Mouse (Mus musculus): ENCODE measurements around the gene Gm42674. TPM values are rescaled to one million over a fixed set of nuclear protein-coding genes. Genes with fewer than 3 reads are reported as not detected.

Gm42674 gene
- total RNA-seq, 2 experiments from 2014 or later = not detected

- Histone ChIP-seq H3K4me3 (no peak overlapping the region), H3K27ac (peak overlapping the region; percentile 90)
- TF ChIP-seq CTCF (IDR thresholded peaks at IDR 0.05) = no peak
- intact Hi-C loops (cut with DNase I) = loop anchor here (5.0 to 10.0 kb wide), 3 partner anchors 44 to 121 kb away; partner anchors contain the start of gene S100a14
- no peak for DNase-seq
Observed at GRCm38 (mm10) chr3:90586016-90586643, 15.6 kb upstream of the Gm42674 start.

- peak overlapping the region; percentile 37 for H3K4me3 ChIP-seq
- no peak for TF ChIP-seq CTCF (IDR thresholded peaks at IDR 0.05)
- DNase-seq = peak; percentile 89
- intact Hi-C loops (cut with DNase I) = loop anchor here (5.0 to 10.0 kb wide), 3 partner anchors 45 to 120 kb away; partner anchors contain the start of gene S100a14
- peak overlapping the region; percentile 90 for H3K27ac ChIP-seq
Observed at GRCm38 (mm10) chr3:90586906-90587305, 14.8 kb upstream of the Gm42674 start.

- no peak for DNase-seq
- intact Hi-C loops (cut with DNase I) = loop anchor here (5.0 to 10.0 kb wide), 3 partner anchors 45 to 120 kb away; partner anchors contain the start of gene S100a14
- H3K27ac ChIP-seq = peak overlapping the region; percentile 90
Observed at GRCm38 (mm10) chr3:90587361-90588101, 14.2 kb upstream of the Gm42674 start.

GRCm38 (mm10) chr3:90589390-90589789 is 12.3 kb upstream of the Gm42674 start:
- no peak for DNase-seq
- TF ChIP-seq CTCF (IDR thresholded peaks at IDR 0.05) = no peak
- Histone ChIP-seq H3K4me3 (no peak overlapping the region), H3K27ac (peak overlapping the region; percentile 53)
- intact Hi-C loops (cut with DNase I) = loop anchor here (5.0 to 10.0 kb wide), 3 partner anchors 47 to 118 kb away; partner anchors contain the start of gene S100a14

More at GRCm38 (mm10) chr3:90587361-90588101, 14.2 kb upstream of the Gm42674 start:
- H3K4me3 ChIP-seq = peak overlapping the region; percentile 37
- TF ChIP-seq CTCF (IDR thresholded peaks at IDR 0.05) = no peak

- no peak for DNase-seq
- no peak for TF ChIP-seq CTCF (IDR thresholded peaks at IDR 0.05)
- Histone ChIP-seq H3K27ac (peak within 1 kb of the TSS; percentile 53), H3K4me3 (no peak within 1 kb of the TSS)
- intact Hi-C loops (cut with DNase I) = loop anchor here (5.0 to 10.0 kb wide), 3 partner anchors 48 to 117 kb away; partner anchors contain the start of gene S100a14
Observed at GRCm38 (mm10) chr3:90589947-90590346, 11.8 kb upstream of the Gm42674 start, which contains the start of gene S100a2. TSS of gene S100a2 (plus strand) at chr3:90590247.

- no peak overlapping the region for H3K27ac ChIP-seq
- DNase-seq = no peak
- no peak overlapping the region for H3K4me3 ChIP-seq
- intact Hi-C loops (cut with DNase I) = no loop called here
- TF ChIP-seq CTCF (IDR thresholded peaks at IDR 0.05) = no peak
Observed at GRCm38 (mm10) chr3:90594466-90594865, 7.2 kb upstream of the Gm42674 start.

- Histone ChIP-seq H3K27ac (no peak overlapping the region), H3K4me3 (no peak overlapping the region)
- intact Hi-C loops (cut with DNase I) = no loop called here
- TF ChIP-seq CTCF (IDR thresholded peaks at IDR 0.05) = no peak
- no peak for DNase-seq
Observed at GRCm38 (mm10) chr3:90595556-90595955, 6.1 kb upstream of the Gm42674 start.

- no peak overlapping the region for H3K4me3 ChIP-seq
- DNase-seq = no peak
- peak overlapping the region; percentile 25; the same call in 1 of the 2 replicates for H3K27ac ChIP-seq
- no peak for TF ChIP-seq CTCF (IDR thresholded peaks at IDR 0.05)
- intact Hi-C loops (cut with DNase I) = no loop called here
Observed at GRCm38 (mm10) chr3:90596810-90597209, 4.9 kb upstream of the Gm42674 start.

- intact Hi-C loops (cut with DNase I) = no loop called here
- TF ChIP-seq CTCF (IDR thresholded peaks at IDR 0.05) = no peak
- Histone ChIP-seq H3K4me3 (no peak overlapping the region), H3K27ac (peak overlapping the region; percentile 25; the same call in 1 of the 2 replicates)
- DNase-seq = no peak
Observed at GRCm38 (mm10) chr3:90597736-90598135, 4.0 kb upstream of the Gm42674 start.

GRCm38 (mm10) chr3:90598212-90598611 is 3.5 kb upstream of the Gm42674 start:
- intact Hi-C loops (cut with DNase I) = no loop called here
- TF ChIP-seq CTCF (IDR thresholded peaks at IDR 0.05) = no peak
- Histone ChIP-seq H3K4me3 (no peak overlapping the region), H3K27ac (no peak overlapping the region)
- no peak for DNase-seq

GRCm38 (mm10) chr3:90599401-90599800 is 2.3 kb upstream of the Gm42674 start:
- Histone ChIP-seq H3K4me3 (no peak overlapping the region), H3K27ac (peak overlapping the region; percentile 72)
- intact Hi-C loops (cut with DNase I) = no loop called here
- DNase-seq = no peak
- no peak for TF ChIP-seq CTCF (IDR thresholded peaks at IDR 0.05)

- no peak for TF ChIP-seq CTCF (IDR thresholded peaks at IDR 0.05)
- intact Hi-C loops (cut with DNase I) = no loop called here
- no peak for DNase-seq
- H3K4me3 ChIP-seq = no peak overlapping the region
- H3K27ac ChIP-seq = peak overlapping the region; percentile 72
Observed at GRCm38 (mm10) chr3:90600036-90600435, 1.7 kb upstream of the Gm42674 start.
